Mouse (Mus musculus): ENCODE results near the gene Fbxl17.

Fbxl17 gene

DNA sequence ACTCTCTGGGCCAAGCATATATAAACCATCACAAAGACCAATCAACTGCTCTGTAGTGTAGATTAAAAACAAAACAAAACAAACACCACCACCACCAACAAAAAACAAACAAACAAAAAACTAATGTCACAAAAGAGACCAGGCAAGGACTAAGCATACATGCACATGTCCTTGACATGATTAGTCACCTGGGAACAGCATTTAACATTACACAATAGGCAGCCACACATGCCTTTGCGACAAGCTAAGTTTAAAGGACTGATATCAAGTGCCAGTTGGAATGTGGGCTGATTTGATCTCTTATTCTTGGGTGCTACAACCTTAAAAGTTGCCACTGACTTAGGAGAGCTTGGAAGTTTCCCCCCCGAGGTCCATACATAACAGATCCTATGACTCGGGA is 446.5 kb downstream of the Fbxl17 start:
- DNase-seq (ENCODE audit: low read depth, low spot score), result no peak

DNA sequence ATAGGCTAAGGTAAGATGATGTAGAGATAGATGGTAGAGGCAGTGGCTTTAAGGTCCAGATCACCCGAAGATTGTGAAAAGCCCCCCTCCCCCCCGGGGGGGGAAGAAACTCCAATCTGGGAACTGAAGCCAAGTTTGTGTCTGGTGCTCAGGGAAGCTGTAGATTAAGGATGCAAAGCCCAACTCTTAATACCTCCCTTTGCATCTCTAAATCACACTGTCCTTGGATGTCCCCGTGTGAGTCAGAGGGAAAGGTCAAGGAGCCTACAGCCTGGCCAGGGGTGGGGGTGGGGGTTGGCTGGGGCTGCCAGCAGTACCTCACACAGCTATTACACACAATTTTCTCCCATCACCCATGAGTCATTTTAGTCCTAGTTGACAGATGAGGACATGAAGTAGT is 453.4 kb downstream of the Fbxl17 start:
- DNase-seq (ENCODE audit: low read depth, low spot score), result no peak

DNA sequence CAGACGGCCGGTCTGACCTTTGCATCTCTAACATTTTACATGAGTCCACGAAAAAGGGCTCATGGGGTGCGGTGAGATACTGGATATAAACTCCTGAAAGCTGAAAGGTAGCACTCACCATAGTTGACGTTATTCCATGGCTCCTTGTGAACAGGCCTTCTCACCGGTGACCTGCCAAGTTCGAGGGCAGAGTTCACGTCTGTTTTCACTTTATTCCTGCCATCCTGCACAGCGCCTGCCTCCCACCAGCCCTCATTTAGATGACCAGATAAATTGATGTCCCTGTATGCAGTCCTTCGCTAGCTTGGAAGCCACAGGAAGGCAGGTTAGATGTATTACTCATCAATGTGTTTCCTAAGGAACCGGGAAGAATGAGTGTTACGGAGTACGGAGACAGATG is 454.5 kb downstream of the Fbxl17 start:
- DNase-seq (ENCODE audit: low read depth, low spot score), result no peak

- DNase-seq (ENCODE audit: low read depth, low spot score), result no peak
These were observed 456.7 kb downstream of the Fbxl17 start for GRCm38 (mm10) chr17:63043046-63043675.

GRCm38 (mm10) chr17:63037562-63037961 is 462.3 kb downstream of the Fbxl17 start:
- DNase-seq (ENCODE audit: low read depth, low spot score), result peak; percentile 63

DNA sequence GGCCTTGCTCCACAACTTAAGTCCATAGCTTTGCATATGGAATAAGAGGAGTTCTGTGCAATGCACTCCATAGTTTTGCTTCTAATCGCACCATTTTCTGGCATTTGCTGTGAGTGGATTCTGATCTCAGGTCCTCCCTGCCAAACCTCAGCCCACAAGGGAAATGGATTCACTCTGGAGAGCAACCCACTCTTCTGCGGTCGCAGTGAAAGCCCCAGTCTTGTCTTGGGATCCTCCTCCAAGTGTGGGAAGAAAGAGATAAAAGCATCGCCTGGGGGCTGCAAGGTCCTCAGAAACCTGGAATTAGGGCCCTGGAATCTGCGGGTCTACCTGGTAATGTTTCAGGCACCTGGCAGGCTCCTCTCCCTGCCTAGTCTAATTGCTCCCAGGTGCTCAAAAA is 466.7 kb downstream of the Fbxl17 start:
- no peak for DNase-seq (ENCODE audit: low read depth, low spot score)

GRCm38 (mm10) chr17:63029105-63029504 is 470.7 kb downstream of the Fbxl17 start:
- DNase-seq (ENCODE audit: low read depth, low spot score), result no peak

GRCm38 (mm10) chr17:63025238-63025637 is 474.6 kb downstream of the Fbxl17 start:
- DNase-seq (ENCODE audit: low read depth, low spot score), result peak; percentile 43

- DNase-seq (ENCODE audit: low read depth, low spot score), result no peak
These were observed 482.1 kb downstream of the Fbxl17 start for GRCm38 (mm10) chr17:63017605-63018167.

DNA sequence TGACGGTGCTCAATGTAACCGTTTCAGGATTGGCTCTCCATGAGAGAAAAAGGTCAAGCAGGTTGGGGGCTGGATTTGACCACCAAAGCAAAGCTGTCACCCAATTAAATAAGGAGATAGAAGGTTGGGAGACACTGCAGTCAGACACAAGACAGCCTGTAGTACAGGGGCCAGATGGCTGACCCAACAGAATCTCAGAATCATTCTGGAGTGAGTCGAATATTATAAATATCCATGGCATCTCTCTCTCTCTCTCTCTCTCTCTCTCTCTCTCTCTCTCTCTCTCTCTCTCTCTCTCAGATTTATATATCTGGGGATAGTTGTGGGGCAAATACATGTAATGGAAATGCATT is 487.3 kb downstream of the Fbxl17 start:
- DNase-seq (ENCODE audit: low read depth, low spot score), result no peak

DNA sequence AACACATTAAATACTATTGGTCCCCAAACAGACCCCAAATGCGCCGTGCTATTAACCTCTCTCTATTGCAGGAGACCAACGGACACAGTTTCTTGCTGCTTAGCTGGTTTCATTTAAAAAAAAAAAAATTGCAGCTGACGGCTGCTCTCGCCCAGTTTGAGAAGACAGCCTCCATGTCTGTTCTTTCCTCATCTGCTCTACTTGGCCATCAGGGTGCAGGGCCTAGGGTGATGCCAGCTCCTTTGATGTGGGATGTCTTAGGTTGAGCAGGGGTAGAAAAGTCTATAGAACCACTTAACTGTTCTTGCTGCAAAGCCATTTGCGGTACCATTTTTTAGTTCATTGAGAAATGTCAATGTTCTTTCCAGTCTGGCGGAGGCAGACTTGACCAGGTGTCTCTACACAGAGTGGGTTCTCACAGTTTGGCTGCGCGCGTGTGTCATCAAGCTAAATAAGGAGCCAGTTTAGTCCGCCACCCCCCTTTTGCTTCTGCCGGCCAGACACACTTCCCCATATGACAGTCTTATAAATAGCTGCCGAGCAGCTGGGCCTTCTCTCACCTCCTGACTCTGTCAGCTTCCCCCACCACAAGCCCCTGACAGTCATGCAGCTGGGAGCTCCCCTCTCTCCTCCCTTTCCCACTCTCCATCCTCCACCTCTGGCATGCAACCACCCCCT is 487.8 kb downstream of the Fbxl17 start:
- no peak for DNase-seq (ENCODE audit: low read depth, low spot score)

DNA sequence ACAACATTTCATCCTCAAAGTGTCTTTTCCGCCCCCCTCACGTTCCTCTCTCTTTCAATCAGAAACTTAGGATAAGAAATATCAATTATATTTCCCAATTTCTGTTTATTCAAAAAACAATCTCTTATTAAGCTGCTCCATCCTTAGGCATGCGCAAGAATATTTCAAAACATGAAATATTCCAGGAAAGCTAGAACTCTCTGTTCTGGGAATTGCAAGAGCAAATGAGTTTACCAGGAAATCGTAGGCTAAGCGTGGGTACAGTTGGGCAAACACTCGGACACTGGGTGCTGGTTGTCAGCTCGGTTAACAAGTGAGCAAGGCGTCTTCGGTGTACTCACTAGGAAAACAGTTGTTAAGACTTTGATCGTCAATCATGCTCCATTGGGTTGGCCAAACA is 489.0 kb downstream of the Fbxl17 start:
- DNase-seq (ENCODE audit: low read depth, low spot score), result no peak

- DNase-seq (ENCODE audit: low read depth, low spot score), result no peak
These were observed 491.0 kb downstream of the Fbxl17 start for GRCm38 (mm10) chr17:63008788-63009187.

- no peak for DNase-seq (ENCODE audit: low read depth, low spot score)
These were observed 491.5 kb downstream of the Fbxl17 start for GRCm38 (mm10) chr17:63008277-63008676.

GRCm38 (mm10) chr17:63007876-63008275 is 491.9 kb downstream of the Fbxl17 start:
- DNase-seq (ENCODE audit: low read depth, low spot score), result no peak

Data from forelimb bud, embryonic 11.5 days (tissue).